15 mouse cellular contexts compared by ENCODE assay signal in the genomic region with DNA sequence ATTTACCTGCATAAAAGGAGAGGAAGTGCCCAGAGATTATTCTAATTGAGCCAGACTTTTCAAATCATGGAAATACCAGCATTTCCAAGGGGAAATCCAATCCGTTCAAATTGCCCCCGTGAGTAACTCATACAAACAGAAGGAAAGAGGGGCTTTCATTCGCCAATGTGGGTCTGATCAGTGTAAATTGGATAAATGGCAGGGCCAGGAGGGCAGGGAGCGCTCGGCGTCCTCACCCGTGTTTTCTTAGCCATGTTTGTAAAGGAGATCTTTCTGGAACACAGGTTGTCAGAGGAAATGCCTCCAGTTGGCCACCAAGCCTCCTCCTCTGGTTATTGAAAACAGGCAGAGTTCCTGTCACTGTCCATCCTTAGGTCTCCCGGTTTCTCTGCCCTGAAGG.
"Had no signal": no experiment of that assay in that cellular context is flagged by ENCODE, and none has a peak within 500 bp of the region (broad histone marks: within the 10 kb centered on the region; RNA-seq: fewer than 3 reads in every experiment).

No protein-coding gene starts in this region.

- H3K9me3 ChIP-seq: liver, embryonic 13.5 days; lung, embryonic 15.5 days had no signal

- DNase-seq: kidney, adult 8-10 months; kidney, postnatal 25 days; liver; liver, embryonic 13.5 days; liver, postnatal 0 days; midbrain, embryonic 14.5 days; right cerebral cortex, postnatal 4 days; spleen, adult 18-20 months; thymus, adult 18-20 months; thymus, postnatal 14 days had no signal

- H3K27ac ChIP-seq: left cerebral cortex, adult 2 months; limb, embryonic 12.5 days; liver, embryonic 13.5 days; lung, embryonic 15.5 days; neural tube, embryonic 12.5 days had no signal

- H3K9ac ChIP-seq: limb, embryonic 12.5 days; liver, embryonic 13.5 days; liver, postnatal 0 days; lung, embryonic 15.5 days; neural tube, embryonic 12.5 days had no signal

- ATAC-seq: liver, postnatal 0 days had no signal

- H3K4me2 ChIP-seq: limb, embryonic 12.5 days; liver, embryonic 13.5 days; lung, embryonic 15.5 days; neural tube, embryonic 12.5 days had no signal

- H3K27me3 ChIP-seq: limb, embryonic 12.5 days; liver, embryonic 13.5 days; lung, embryonic 15.5 days; neural tube, embryonic 12.5 days had no signal

- H3K4me3 ChIP-seq: left cerebral cortex, adult 2 months; limb, embryonic 12.5 days; liver, embryonic 13.5 days; lung, embryonic 15.5 days; myocyte; neural tube, embryonic 12.5 days had no signal

- H3K4me1 ChIP-seq: liver, embryonic 13.5 days; lung, embryonic 15.5 days had no signal

- H3K36me3 ChIP-seq: limb, embryonic 12.5 days; liver, embryonic 13.5 days; lung, embryonic 15.5 days; neural tube, embryonic 12.5 days had no signal
